Mouse (Mus musculus): Measurements from ENCODE around the gene Wdr83os. TPM values are rescaled to one million over a fixed set of nuclear protein-coding genes. Genes with fewer than 3 reads are reported as not detected.
"Not testable (repeated sequence)": the region's sequence is repeated elsewhere in the genome, so short reads cannot be mapped to it uniquely, and the experiment has no call there.

Wdr83os gene
- total RNA-seq, 2 experiments from 2014 or later: 48.5 to 51.6 TPM

DNA sequence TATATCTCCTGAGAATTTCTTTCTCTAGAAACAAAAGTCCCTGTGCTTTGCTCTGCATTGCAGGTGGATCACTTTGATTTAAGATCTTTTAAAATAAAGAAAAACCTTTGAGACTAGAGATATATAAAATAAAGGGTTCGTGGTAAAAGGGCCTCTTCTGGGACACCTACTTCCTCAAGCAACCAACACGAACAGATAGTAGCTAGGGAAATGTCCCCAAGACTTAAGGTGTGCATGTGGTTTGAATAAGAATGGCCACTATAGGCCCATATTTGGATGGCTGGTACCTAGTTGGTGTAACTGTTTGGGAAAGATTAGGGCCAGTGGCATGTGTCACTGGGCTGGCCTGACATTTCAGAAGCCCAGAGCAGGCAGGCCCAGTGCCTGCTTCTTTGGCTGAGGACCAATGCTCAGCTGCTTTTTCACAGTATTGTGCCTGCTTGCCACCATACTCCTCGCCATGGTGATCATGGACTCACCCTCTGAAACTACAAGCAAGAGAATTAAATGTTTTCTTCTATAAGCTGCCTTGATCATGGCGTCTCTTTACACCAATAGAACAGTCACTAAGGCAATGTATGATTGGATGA is 19.6 kb downstream of the Wdr83os start:
- intact Hi-C loops (cut with DNase I): no loop called here
- DNase-seq: no peak

DNA sequence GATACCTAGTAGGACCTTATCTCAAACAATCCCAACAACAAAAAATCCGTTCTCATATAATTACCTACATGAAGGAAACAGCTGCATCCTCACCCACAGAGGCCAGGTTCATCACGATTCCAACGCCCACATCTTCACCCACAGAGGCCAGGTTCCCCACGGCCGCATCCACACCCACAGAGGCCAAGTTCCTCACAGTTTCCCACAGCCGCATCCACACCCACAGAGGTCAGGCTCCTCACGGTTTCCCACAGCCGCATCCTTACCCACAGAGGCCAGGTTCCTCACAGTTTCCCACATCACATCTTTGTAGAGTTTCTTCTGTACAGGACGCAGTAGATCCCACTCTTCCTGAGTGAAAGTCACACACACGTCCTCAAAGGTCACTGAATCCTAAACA is 32.7 kb downstream of the Wdr83os start:
- DNase-seq: no peak
- intact Hi-C loops (cut with DNase I): no loop called here

- intact Hi-C loops (cut with DNase I): no loop called here
- no peak for DNase-seq
Observed at GRCm38 (mm10) chr8:85115501-85115900, 35.0 kb downstream of the Wdr83os start.

DNA sequence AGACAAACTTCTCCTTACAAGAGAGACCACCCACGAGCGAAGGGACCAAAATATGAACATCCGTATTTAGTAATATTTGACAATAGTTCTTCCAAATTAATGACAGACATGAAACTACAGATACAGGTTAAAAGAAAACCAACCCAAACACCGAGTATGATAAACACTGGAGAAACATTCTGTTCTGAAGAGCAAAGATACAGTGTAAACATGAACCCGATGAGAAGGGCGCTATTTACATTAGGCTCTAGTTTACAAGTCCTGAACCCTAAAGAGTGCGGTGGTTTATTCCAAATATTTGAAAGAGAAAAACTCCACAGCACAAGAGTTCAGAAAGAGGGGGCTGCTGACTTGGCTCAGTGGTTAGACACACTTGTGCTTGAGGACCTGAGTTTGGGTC is 36.4 kb downstream of the Wdr83os start:
- intact Hi-C loops (cut with DNase I): no loop called here
- no peak for DNase-seq

GRCm38 (mm10) chr8:85119052-85119981 is 38.8 kb downstream of the Wdr83os start:
- intact Hi-C loops (cut with DNase I): no loop called here
- DNase-seq: peak; percentile 78 to 86

DNA sequence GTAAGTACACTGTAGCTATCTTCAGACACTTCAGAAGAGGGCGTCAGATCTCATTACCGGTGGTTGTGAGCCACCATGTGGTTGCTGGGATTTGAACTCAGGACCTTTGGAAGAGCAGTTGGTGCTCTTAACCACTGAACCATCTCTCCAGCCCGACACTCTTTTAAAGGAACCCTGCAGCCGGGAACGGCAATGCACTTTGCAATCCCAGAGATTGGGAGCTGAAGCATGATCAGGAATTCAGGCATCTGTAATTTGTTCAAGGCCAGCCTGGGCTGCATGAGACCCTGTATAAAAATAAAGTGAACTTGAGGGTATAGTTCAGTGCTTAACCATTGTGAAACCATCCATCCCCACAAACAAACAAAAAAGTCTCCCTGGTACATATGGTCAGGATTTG is 39.7 kb downstream of the Wdr83os start:
- intact Hi-C loops (cut with DNase I); DNase-seq: not testable (repeated sequence)

DNA sequence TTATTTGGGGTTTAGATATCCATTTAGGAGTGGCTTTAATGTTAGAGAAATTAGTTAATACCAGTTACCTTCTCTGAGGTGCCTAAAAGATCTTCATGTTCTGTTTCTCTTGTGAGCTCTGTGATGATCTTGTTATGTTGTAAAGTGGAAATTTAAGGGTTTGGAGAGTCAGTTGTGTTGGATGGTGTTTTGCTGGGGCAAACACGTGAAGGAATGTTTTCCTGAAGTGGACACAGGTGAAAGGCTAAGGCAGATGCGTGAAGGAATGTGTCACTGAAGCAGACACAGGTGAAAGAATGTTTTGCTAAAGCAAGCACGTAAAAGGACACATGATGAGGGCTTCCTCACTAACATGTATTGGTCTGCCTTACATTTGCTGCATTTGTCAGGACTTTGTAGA is 42.5 kb downstream of the Wdr83os start, which contains the start of gene Zfp791:
Gene Zfp791, minus strand, starts transcription at position 101 of the 400 bp plus-strand sequence.
- intact Hi-C loops (cut with DNase I): no loop called here
- DNase-seq: no peak

DNA sequence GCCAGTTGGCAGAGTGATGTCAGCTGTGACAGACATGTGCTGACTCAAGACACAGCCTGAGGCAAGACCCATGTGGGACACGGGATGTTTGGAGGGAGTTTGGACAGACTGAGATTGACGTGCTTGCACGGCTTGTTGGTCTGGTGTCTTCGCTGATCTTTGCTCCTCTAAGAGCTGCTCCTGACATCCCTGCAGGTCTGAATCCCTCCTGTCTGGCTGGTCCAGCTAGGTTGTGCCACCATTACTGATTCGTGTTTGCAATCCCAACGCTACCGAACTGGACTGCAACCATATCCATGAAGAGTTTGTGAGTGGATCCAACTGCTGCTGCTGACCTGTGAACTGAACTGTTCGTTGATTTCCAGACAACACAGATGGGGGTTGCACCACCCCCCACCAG is 43.2 kb downstream of the Wdr83os start:
- intact Hi-C loops (cut with DNase I): no loop called here

More for the DNA sequence above, 43.2 kb downstream of the Wdr83os start:
- no peak for DNase-seq

Small RNA genes within 50 kb of the gene (microRNA-seq; reads per million reads assigned to microRNA genes)
- gene Gm23388 (0.24 to 1.0 reads per million in 2 experiments), gene Mir7070 (0.24 to 1.0 reads per million in 2 experiments)

Other genes with a start within 250 kb of the Wdr83os start
- 10 to 100 TPM; 23.7 to 25.0 TPM for gene Gadd45gip1, start 249.2 kb upstream of the Wdr83os start, total RNA-seq (2021)
- gene Rad23a, start 240.1 kb upstream of the Wdr83os start, total RNA-seq (2021): 10 to 100 TPM; 77.8 to 88.5 TPM
- 100 to 1,000 TPM; 275 to 333 TPM for gene Calr, start 233.8 kb upstream of the Wdr83os start, total RNA-seq (2021)
- gene Farsa, start 223.8 kb upstream of the Wdr83os start, total RNA-seq (2021): 10 to 100 TPM; 31.7 to 32.5 TPM
- gene Syce2, start 208.6 kb upstream of the Wdr83os start, total RNA-seq (2021): 1 to 10 TPM; 6.9 TPM
- gene Gcdh, start 186.8 kb upstream of the Wdr83os start, total RNA-seq (2021): 10 to 100 TPM; 31.7 to 32.8 TPM
- gene Klf1, start 178.8 kb upstream of the Wdr83os start, total RNA-seq (2021): under 1 TPM; 0.17 to 0.22 TPM
- gene Dnase2a, start 172.2 kb upstream of the Wdr83os start, total RNA-seq (2021): 1 to 10 TPM; 6.4 to 7.3 TPM
- under 1 TPM in 1 of 2 experiments, not detected in 1; 0.07 TPM for gene Mast1, start 143.4 kb upstream of the Wdr83os start, total RNA-seq (2021)
- not detected for gene Rtbdn, start 133.7 kb upstream of the Wdr83os start, total RNA-seq (2021)
- gene Gm49661, start 111.3 kb upstream of the Wdr83os start, total RNA-seq (2021): 1 to 10 TPM in 1 of 2 experiments, not detected in 1; 1.6 TPM
- 100 to 1,000 TPM; 689 to 769 TPM for gene Prdx2, start 111.2 kb upstream of the Wdr83os start, total RNA-seq (2021)
- 10 to 100 TPM; 53.4 to 55.4 TPM for gene Rnaseh2a, start 111.0 kb upstream of the Wdr83os start, total RNA-seq (2021)
- 10 to 100 TPM; 12.6 to 12.7 TPM for gene Junb, start 102.0 kb upstream of the Wdr83os start, total RNA-seq (2021)
- gene Hook2, start 90.1 kb upstream of the Wdr83os start, total RNA-seq (2021): 1 to 10 TPM; 1.8 to 2.3 TPM
- gene Best2, start 66.2 kb upstream of the Wdr83os start, total RNA-seq (2021): not detected
- 10 to 100 TPM; 78.6 to 79.7 TPM for gene Asna1, start 55.5 kb upstream of the Wdr83os start, total RNA-seq (2021)
- gene Trir, start 53.9 kb upstream of the Wdr83os start, total RNA-seq (2021): 100 to 1,000 TPM; 117 to 120 TPM
- 10 to 100 TPM; 32.2 to 39.6 TPM for gene Tnpo2, start 43.8 kb upstream of the Wdr83os start, total RNA-seq (2021)
- gene Fbxw9, start 20.7 kb upstream of the Wdr83os start, total RNA-seq (2021): 10 to 100 TPM; 12.6 to 13.0 TPM
- gene Gm5741, start 12.8 kb upstream of the Wdr83os start, total RNA-seq (2021): not detected
- 10 to 100 TPM; 28.0 to 29.5 TPM for gene Dhps, start 9.0 kb upstream of the Wdr83os start, total RNA-seq (2021)
- 10 to 100 TPM; 27.4 to 27.7 TPM for gene Wdr83, start 566 bp downstream of the Wdr83os start, total RNA-seq (2021)
- 10 to 100 TPM; 32.5 to 34.6 TPM for gene Man2b1, start 2.5 kb downstream of the Wdr83os start, total RNA-seq (2021)
- gene Zfp791, start 42.4 kb downstream of the Wdr83os start, total RNA-seq (2021): 1 to 10 TPM; 2.5 to 2.8 TPM
- gene Cks1brt, start 71.2 kb downstream of the Wdr83os start, total RNA-seq (2021): not detected
- gene Olfr371, start 145.2 kb downstream of the Wdr83os start, total RNA-seq (2021): not detected
- 10 to 100 TPM; 16.6 to 16.7 TPM for gene Orc6, start 218.9 kb downstream of the Wdr83os start, total RNA-seq (2021)
- gene Vps35, start 219.1 kb downstream of the Wdr83os start, total RNA-seq (2021): 10 to 100 TPM; 70.1 to 77.5 TPM